Mouse (Mus musculus): ENCODE measurements around the gene Exosc1. TPM values are rescaled to one million over a fixed set of nuclear protein-coding genes. Genes with fewer than 3 reads are reported as not detected.

Gene Exosc1
- 18.5 TPM for polyA plus RNA-seq (2014; fragmentation: Illumina TruSeq; extraction: RNeasy Lipid Tissue Mini Kit (QIAGEN cat#74804); ENCODE audit: low read depth, low replicate concordance)

GRCm38 (mm10) chr19:41933179-41934086, at the start of gene Exosc1, which contains the start of gene Zdhhc16:
Gene Exosc1 (minus strand): TSS chr19:41933423.
Gene Zdhhc16 (plus strand): TSS chr19:41933480.

GRCm38 (mm10) chr19:41981595-41981927, 48.3 kb upstream of the Exosc1 start, which contains the start of gene Ubtd1:
Gene Ubtd1 (plus strand): TSS chr19:41981763.

GRCm38 (mm10) chr19:41980819-41981594, 47.8 kb upstream of the Exosc1 start, which contains the start of gene Mms19:
Gene Mms19 (minus strand): TSS chr19:41981157.

GRCm38 (mm10) chr19:41911178-41912073, 21.8 kb downstream of the Exosc1 start, which contains the start of gene Pgam1:
Gene Pgam1 (plus strand): TSS chr19:41911923.

GRCm38 (mm10) chr19:41895460-41896318, 37.5 kb downstream of the Exosc1 start, which contains the start of gene Rrp12:
Gene Rrp12 (minus strand): TSS chr19:41896173.

Other genes starting within 250 kb of the Exosc1 start
- not detected for gene Slit1, start 189.8 kb downstream of the Exosc1 start, polyA plus RNA-seq (2014; fragmentation: Illumina TruSeq; extraction: RNeasy Lipid Tissue Mini Kit (QIAGEN cat#74804); ENCODE audit: low read depth, low replicate concordance)
- 4.9 TPM for gene Arhgap19, start 131.4 kb downstream of the Exosc1 start, polyA plus RNA-seq (2014; fragmentation: Illumina TruSeq; extraction: RNeasy Lipid Tissue Mini Kit (QIAGEN cat#74804); ENCODE audit: low read depth, low replicate concordance)
- 3.8 TPM for gene Frat1, start 103.5 kb downstream of the Exosc1 start, polyA plus RNA-seq (2014; fragmentation: Illumina TruSeq; extraction: RNeasy Lipid Tissue Mini Kit (QIAGEN cat#74804); ENCODE audit: low read depth, low replicate concordance)
- gene Frat2, start 85.3 kb downstream of the Exosc1 start, polyA plus RNA-seq (2014; fragmentation: Illumina TruSeq; extraction: RNeasy Lipid Tissue Mini Kit (QIAGEN cat#74804); ENCODE audit: low read depth, low replicate concordance) = 21.7 TPM
- gene Rrp12, start 37.2 kb downstream of the Exosc1 start, polyA plus RNA-seq (2014; fragmentation: Illumina TruSeq; extraction: RNeasy Lipid Tissue Mini Kit (QIAGEN cat#74804); ENCODE audit: low read depth, low replicate concordance) = 0.44 TPM
- 203 TPM for gene Pgam1, start 21.5 kb downstream of the Exosc1 start, polyA plus RNA-seq (2014; fragmentation: Illumina TruSeq; extraction: RNeasy Lipid Tissue Mini Kit (QIAGEN cat#74804); ENCODE audit: low read depth, low replicate concordance)
- 35.5 TPM for gene Zdhhc16, start 57 bp upstream of the Exosc1 start, polyA plus RNA-seq (2014; fragmentation: Illumina TruSeq; extraction: RNeasy Lipid Tissue Mini Kit (QIAGEN cat#74804); ENCODE audit: low read depth, low replicate concordance)
- gene Mms19, start 47.7 kb upstream of the Exosc1 start, polyA plus RNA-seq (2014; fragmentation: Illumina TruSeq; extraction: RNeasy Lipid Tissue Mini Kit (QIAGEN cat#74804); ENCODE audit: low read depth, low replicate concordance) = 13.1 TPM
- gene Ubtd1, start 48.3 kb upstream of the Exosc1 start, polyA plus RNA-seq (2014; fragmentation: Illumina TruSeq; extraction: RNeasy Lipid Tissue Mini Kit (QIAGEN cat#74804); ENCODE audit: low read depth, low replicate concordance) = not detected
- gene Ankrd2, start 102.6 kb upstream of the Exosc1 start, polyA plus RNA-seq (2014; fragmentation: Illumina TruSeq; extraction: RNeasy Lipid Tissue Mini Kit (QIAGEN cat#74804); ENCODE audit: low read depth, low replicate concordance) = not detected
- 2.1 TPM for gene Hoga1, start 112.2 kb upstream of the Exosc1 start, polyA plus RNA-seq (2014; fragmentation: Illumina TruSeq; extraction: RNeasy Lipid Tissue Mini Kit (QIAGEN cat#74804); ENCODE audit: low read depth, low replicate concordance)
- gene 4933411K16Rik, start 118.8 kb upstream of the Exosc1 start, polyA plus RNA-seq (2014; fragmentation: Illumina TruSeq; extraction: RNeasy Lipid Tissue Mini Kit (QIAGEN cat#74804); ENCODE audit: low read depth, low replicate concordance) = not detected
- 0.32 TPM for gene Morn4, start 152.9 kb upstream of the Exosc1 start, polyA plus RNA-seq (2014; fragmentation: Illumina TruSeq; extraction: RNeasy Lipid Tissue Mini Kit (QIAGEN cat#74804); ENCODE audit: low read depth, low replicate concordance)
- 6.4 TPM for gene Pi4k2a, start 157.0 kb upstream of the Exosc1 start, polyA plus RNA-seq (2014; fragmentation: Illumina TruSeq; extraction: RNeasy Lipid Tissue Mini Kit (QIAGEN cat#74804); ENCODE audit: low read depth, low replicate concordance)
- gene Avpi1, start 195.6 kb upstream of the Exosc1 start, polyA plus RNA-seq (2014; fragmentation: Illumina TruSeq; extraction: RNeasy Lipid Tissue Mini Kit (QIAGEN cat#74804); ENCODE audit: low read depth, low replicate concordance) = not detected
- 13.5 TPM for gene Marveld1, start 214.0 kb upstream of the Exosc1 start, polyA plus RNA-seq (2014; fragmentation: Illumina TruSeq; extraction: RNeasy Lipid Tissue Mini Kit (QIAGEN cat#74804); ENCODE audit: low read depth, low replicate concordance)
- 16.4 TPM for gene Zfyve27, start 230.5 kb upstream of the Exosc1 start, polyA plus RNA-seq (2014; fragmentation: Illumina TruSeq; extraction: RNeasy Lipid Tissue Mini Kit (QIAGEN cat#74804); ENCODE audit: low read depth, low replicate concordance)